Mouse (Mus musculus): ENCODE results near the gene Mapk8ip3. TPM values are rescaled to one million over a fixed set of nuclear protein-coding genes. Genes with fewer than 3 reads are reported as not detected.

The Mapk8ip3 gene
- polyA plus RNA-seq, 1 experiment from 2014 or later, result 112 TPM

DNA sequence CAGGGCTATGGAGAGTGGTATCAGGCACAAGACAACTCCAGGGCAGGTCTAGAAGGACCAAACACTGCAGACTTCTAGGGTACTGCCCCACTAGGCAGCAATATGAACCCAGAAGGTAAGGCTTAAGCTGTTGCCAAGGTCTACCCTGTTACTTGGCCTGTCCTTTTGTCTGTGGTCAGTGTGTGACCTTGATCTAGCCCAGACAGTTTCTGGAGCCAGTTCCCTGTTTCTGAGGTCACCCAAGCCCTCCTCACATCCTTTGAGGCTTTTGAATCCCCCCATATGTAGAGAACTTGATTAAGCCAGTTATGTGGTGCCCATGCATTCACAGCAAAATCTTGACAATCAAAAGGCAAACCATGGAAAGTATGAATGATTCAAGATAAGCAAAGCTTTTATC is 1.1 kb downstream of the Mapk8ip3 start:
- Histone ChIP-seq H3K9ac (peak overlapping the region; percentile 93), H3K27me3 (replicated peaks) (no peaks in the 10 kb centered on the region), H3K4me3 (peak overlapping the region; percentile 77), H3K9me3 (no peaks in the 10 kb centered on the region), H3K36me3 (replicated peaks) (no peaks in the 10 kb centered on the region), H3K4me2 (peak overlapping the region; percentile 72), H3K27ac (no peak overlapping the region), H3K4me1 (peaks cover 37% of the 10 kb centered on the region)
- no peak for ATAC-seq (replicated peaks)

GRCm38 (mm10) chr17:24934926-24935325 is 1.9 kb downstream of the Mapk8ip3 start:
- H3K4me1 ChIP-seq, result peaks cover 37% of the 10 kb centered on the region
- no peak overlapping the region for H3K27ac ChIP-seq
- H3K9ac ChIP-seq, result peak overlapping the region; percentile 93
- H3K9me3 ChIP-seq, result no peaks in the 10 kb centered on the region
- no peak for ATAC-seq (replicated peaks)
- H3K36me3 ChIP-seq (replicated peaks), result no peaks in the 10 kb centered on the region
- 93% methylated on average over 4 of the region's 4 CpGs for WGBS
- H3K27me3 ChIP-seq (replicated peaks), result no peaks in the 10 kb centered on the region
- H3K4me3 ChIP-seq, result peak overlapping the region; percentile 77; the same call in 1 of the 2 replicates
- H3K4me2 ChIP-seq, result peak overlapping the region; percentile 72

DNA sequence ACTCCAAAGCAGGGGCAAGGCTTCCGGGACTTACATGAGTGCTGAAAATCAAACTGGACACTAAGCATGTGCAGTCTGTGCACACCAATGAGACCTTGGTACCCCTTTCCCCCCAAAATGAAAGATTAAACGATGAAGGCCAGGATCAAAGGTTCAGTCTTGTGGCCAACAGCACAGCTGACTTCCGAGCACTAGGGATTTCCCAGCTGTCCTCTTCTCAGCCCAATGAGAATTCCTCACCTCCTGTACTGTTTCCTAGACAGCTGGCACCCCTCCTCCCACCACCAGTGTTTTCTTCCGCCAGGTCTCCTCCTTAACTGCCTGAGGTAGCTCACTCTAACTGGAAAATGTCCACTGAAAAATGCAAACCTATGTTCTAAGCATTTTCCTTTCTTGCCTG is 3.6 kb downstream of the Mapk8ip3 start:
- ATAC-seq (replicated peaks), result no peak
- 80% methylated on average over 4 of the region's 4 CpGs for WGBS
- 0 out of 2 replicates have a peak, but pooled peaks cover 4% of the 10 kb centered on the region for H3K36me3 ChIP-seq (replicated peaks)
- H3K4me2 ChIP-seq, result no peak overlapping the region
- no peak overlapping the region for H3K9ac ChIP-seq
- no peak overlapping the region for H3K27ac ChIP-seq
- no peaks in the 10 kb centered on the region for H3K27me3 ChIP-seq (replicated peaks)
- peaks cover 42% of the 10 kb centered on the region for H3K4me1 ChIP-seq
- H3K4me3 ChIP-seq, result no peak overlapping the region
- no peaks in the 10 kb centered on the region for H3K9me3 ChIP-seq

- H3K27ac ChIP-seq, result no peak overlapping the region
- no peak overlapping the region for H3K4me2 ChIP-seq
- peaks cover 4% of the 10 kb centered on the region; the same call in 1 of the 2 replicates for H3K36me3 ChIP-seq (replicated peaks)
- H3K9ac ChIP-seq, result no peak overlapping the region
- no peaks in the 10 kb centered on the region for H3K27me3 ChIP-seq (replicated peaks)
- no peaks in the 10 kb centered on the region for H3K9me3 ChIP-seq
- H3K4me1 ChIP-seq, result peaks cover 42% of the 10 kb centered on the region
- no peak overlapping the region for H3K4me3 ChIP-seq
- no peak for ATAC-seq (replicated peaks)
- WGBS, result 96% methylated on average over 4 of the region's 4 CpGs
These were observed 4.3 kb downstream of the Mapk8ip3 start for GRCm38 (mm10) chr17:24932431-24932830.

DNA sequence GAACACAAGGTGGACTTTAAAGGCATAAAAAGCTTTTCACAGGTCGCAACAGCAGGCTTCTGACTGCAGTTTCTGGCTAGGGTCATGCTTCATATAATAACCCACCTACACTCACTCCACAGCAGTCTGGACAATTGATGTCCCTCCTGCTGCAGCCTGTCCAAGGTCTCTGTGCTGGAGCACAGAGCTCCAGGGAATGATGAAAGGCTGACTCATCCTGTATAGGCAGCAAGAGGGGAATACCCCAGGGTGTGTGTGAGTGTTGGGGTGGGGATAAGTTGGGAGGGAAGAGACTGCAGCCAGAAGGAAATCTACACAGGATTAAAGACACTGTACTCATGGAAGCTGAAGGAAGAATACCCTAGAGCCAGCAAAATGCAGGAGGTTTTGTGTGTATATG is 7.3 kb downstream of the Mapk8ip3 start:
- no peak overlapping the region for H3K9ac ChIP-seq
- no peak overlapping the region for H3K4me3 ChIP-seq
- WGBS, result 93% methylated on average over 1 of the region's 1 CpGs
- H3K4me1 ChIP-seq, result peaks cover 22% of the 10 kb centered on the region
- no peak overlapping the region for H3K4me2 ChIP-seq
- H3K27ac ChIP-seq, result no peak overlapping the region
- H3K36me3 ChIP-seq (replicated peaks), result peaks cover 20% of the 10 kb centered on the region
- ATAC-seq (replicated peaks), result no peak
- H3K9me3 ChIP-seq, result no peaks in the 10 kb centered on the region
- no peaks in the 10 kb centered on the region for H3K27me3 ChIP-seq (replicated peaks)

- Histone ChIP-seq H3K36me3 (replicated peaks) (peaks cover 72% of the 10 kb centered on the region), H3K4me3 (no peak overlapping the region), H3K4me2 (no peak overlapping the region), H3K27me3 (replicated peaks) (no peaks in the 10 kb centered on the region), H3K4me1 (no peaks in the 10 kb centered on the region), H3K9ac (no peak overlapping the region), H3K9me3 (no peaks in the 10 kb centered on the region), H3K27ac (no peak overlapping the region)
- no peak for ATAC-seq (replicated peaks)
- WGBS, result 89% methylated on average over 1 of the region's 1 CpGs
These were observed 13.5 kb downstream of the Mapk8ip3 start for GRCm38 (mm10) chr17:24923246-24923645.

DNA sequence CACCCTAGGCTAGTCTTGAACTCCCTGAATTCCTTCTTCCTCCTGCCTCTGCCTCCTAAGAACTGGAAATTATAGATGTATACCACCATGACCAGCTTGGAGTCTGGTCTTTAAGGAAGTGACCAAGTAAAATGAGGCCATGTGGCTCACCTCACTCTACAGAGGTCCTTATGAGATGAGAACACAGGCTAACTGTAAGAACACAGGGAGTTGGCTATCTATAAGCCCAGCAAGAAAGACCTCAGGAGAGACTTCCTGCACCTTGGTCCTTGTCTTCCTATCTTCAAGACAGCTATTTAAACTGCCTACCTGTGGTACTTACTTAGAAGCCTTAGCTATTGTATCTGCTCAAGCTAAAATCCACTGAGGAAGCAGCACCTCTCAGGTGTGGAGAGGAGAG is 22.8 kb downstream of the Mapk8ip3 start:
- ATAC-seq (replicated peaks), result no peak
- Histone ChIP-seq H3K27ac (no peak overlapping the region), H3K4me1 (no peaks in the 10 kb centered on the region), H3K4me2 (no peak overlapping the region), H3K4me3 (no peak overlapping the region), H3K27me3 (replicated peaks) (no peaks in the 10 kb centered on the region), H3K9ac (no peak overlapping the region), H3K36me3 (replicated peaks) (peaks cover 88% of the 10 kb centered on the region), H3K9me3 (no peaks in the 10 kb centered on the region)

DNA sequence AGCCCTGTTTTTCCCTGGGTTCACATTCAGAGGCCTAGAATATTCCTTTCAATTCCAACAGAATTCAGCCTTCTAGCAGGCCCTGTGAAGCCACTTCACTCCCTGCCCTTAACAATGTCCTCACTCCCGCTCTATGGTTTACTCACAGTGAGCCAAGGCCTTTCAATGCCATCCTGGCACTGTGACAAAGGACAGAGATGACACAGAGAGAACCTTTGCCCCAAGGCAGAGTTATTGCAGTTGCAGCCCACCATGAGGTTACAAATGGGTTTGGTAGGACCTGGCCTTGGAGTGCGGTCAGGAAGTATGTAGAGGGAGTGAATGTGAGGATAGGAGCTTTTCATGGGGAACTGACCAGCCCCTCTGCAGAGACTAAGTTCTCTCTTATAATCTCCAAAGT is 29.2 kb downstream of the Mapk8ip3 start:
- 97% methylated on average over 2 of the region's 2 CpGs for WGBS
- H3K4me1 ChIP-seq, result no peaks in the 10 kb centered on the region
- ATAC-seq (replicated peaks), result no peak

DNA sequence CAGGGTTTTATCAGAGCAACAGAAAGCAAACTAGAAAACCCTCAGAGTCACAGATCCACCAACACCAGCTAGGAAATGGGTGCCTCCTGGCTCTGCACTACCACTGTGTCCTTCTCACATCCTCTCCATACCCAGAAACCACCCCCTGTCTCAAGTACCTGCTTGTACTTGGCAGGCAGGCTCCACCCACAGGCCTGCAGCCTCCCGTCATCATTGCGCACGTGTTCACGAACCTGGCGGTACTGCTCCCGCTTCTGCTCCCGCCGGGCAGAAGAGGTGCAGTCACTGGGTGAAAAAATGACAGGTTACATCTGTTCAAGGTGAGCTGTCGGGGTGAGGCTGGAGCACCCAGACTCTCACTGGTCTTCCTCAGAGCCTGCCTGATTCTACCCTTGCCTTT is 33.0 kb downstream of the Mapk8ip3 start:
- Histone ChIP-seq H3K9me3 (no peaks in the 10 kb centered on the region), H3K27ac (no peak overlapping the region), H3K9ac (no peak overlapping the region), H3K4me3 (no peak overlapping the region), H3K36me3 (replicated peaks) (peaks cover 94% of the 10 kb centered on the region), H3K27me3 (replicated peaks) (no peaks in the 10 kb centered on the region), H3K4me2 (no peak overlapping the region), H3K4me1 (no peaks in the 10 kb centered on the region)
- ATAC-seq (replicated peaks), result no peak
- 95% methylated on average over 9 of the region's 9 CpGs for WGBS

More for the DNA sequence above, 29.2 kb downstream of the Mapk8ip3 start:
- H3K9me3 ChIP-seq, result no peaks in the 10 kb centered on the region
- no peak overlapping the region for H3K27ac ChIP-seq
- no peak overlapping the region for H3K9ac ChIP-seq
- H3K4me3 ChIP-seq, result no peak overlapping the region
- no peaks in the 10 kb centered on the region for H3K27me3 ChIP-seq (replicated peaks)
- no peak overlapping the region for H3K4me2 ChIP-seq
- peaks cover 89% of the 10 kb centered on the region for H3K36me3 ChIP-seq (replicated peaks)

- Histone ChIP-seq H3K27me3 (replicated peaks) (no peaks in the 10 kb centered on the region), H3K9me3 (no peaks in the 10 kb centered on the region), H3K4me1 (peaks cover 7% of the 10 kb centered on the region), H3K9ac (no peak overlapping the region), H3K27ac (no peak overlapping the region), H3K4me2 (no peak overlapping the region), H3K36me3 (replicated peaks) (peaks cover 94% of the 10 kb centered on the region), H3K4me3 (no peak overlapping the region)
- no peak for ATAC-seq (replicated peaks)
- WGBS, result 71% methylated on average over 9 of the region's 9 CpGs
These were observed 33.9 kb downstream of the Mapk8ip3 start for GRCm38 (mm10) chr17:24902671-24903474.

DNA sequence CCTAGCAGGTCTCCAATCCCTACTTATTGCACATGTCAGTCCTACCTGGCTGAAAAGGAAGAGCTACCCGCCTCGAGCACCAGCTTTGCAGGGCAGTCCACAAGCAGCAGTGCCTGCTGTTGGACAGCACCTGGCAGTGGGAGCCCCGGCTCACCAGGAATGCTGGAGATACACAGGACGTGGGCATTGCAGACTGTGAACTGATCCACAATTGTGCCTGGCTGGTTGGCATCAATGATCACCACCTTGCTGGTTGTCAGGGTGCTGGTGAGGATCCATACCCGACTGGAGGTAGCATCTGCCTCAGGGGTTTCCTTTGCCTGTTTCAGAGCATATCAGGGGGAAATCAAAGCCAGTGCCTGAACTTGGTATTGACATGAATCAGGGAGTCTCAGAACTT is 34.7 kb downstream of the Mapk8ip3 start:
- Histone ChIP-seq H3K27ac (no peak overlapping the region), H3K4me3 (no peak overlapping the region), H3K4me1 (peaks cover 14% of the 10 kb centered on the region), H3K9ac (no peak overlapping the region), H3K36me3 (replicated peaks) (peaks cover 91% of the 10 kb centered on the region), H3K9me3 (no peaks in the 10 kb centered on the region), H3K27me3 (replicated peaks) (no peaks in the 10 kb centered on the region), H3K4me2 (no peak overlapping the region)
- WGBS, result 88% methylated on average over 5 of the region's 5 CpGs
- ATAC-seq (replicated peaks), result no peak

DNA sequence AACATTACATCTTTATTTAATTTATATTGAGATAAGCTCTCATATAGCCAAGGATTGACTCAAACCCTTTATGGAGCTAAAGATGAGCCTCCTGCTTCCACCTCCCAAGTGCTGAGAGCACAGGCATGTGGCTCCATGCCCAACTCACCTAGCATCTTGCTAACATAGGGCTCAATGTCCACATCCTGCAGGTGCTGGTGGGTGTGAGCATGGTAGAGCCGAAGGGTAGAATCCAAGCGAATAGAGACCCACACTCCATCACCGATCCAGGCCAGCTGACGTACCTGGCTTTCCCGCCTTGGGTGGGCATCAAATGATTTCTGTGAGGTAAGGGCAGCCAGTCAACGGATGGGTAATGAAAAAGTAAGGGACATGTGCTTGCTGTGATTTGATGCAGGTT is 36.8 kb downstream of the Mapk8ip3 start:
- Histone ChIP-seq H3K36me3 (replicated peaks) (peaks cover 73% of the 10 kb centered on the region), H3K4me2 (no peak overlapping the region), H3K27ac (no peak overlapping the region), H3K4me3 (no peak overlapping the region), H3K4me1 (peaks cover 32% of the 10 kb centered on the region), H3K9me3 (no peaks in the 10 kb centered on the region), H3K27me3 (replicated peaks) (no peaks in the 10 kb centered on the region), H3K9ac (no peak overlapping the region)
- WGBS, result 95% methylated on average over 6 of the region's 6 CpGs
- ATAC-seq (replicated peaks), result no peak

GRCm38 (mm10) chr17:24899153-24899552 is 37.6 kb downstream of the Mapk8ip3 start:
- H3K27ac ChIP-seq, result no peak overlapping the region
- H3K4me2 ChIP-seq, result no peak overlapping the region
- H3K27me3 ChIP-seq (replicated peaks), result no peaks in the 10 kb centered on the region
- H3K4me3 ChIP-seq, result no peak overlapping the region
- H3K9ac ChIP-seq, result no peak overlapping the region
- 83% methylated on average over 5 of the region's 5 CpGs for WGBS
- H3K36me3 ChIP-seq (replicated peaks), result peaks cover 66% of the 10 kb centered on the region
- H3K9me3 ChIP-seq, result no peaks in the 10 kb centered on the region
- no peak for ATAC-seq (replicated peaks)
- peaks cover 36% of the 10 kb centered on the region for H3K4me1 ChIP-seq
